Mouse (Mus musculus): Measurements from ENCODE around the gene Fli1.

DNA sequence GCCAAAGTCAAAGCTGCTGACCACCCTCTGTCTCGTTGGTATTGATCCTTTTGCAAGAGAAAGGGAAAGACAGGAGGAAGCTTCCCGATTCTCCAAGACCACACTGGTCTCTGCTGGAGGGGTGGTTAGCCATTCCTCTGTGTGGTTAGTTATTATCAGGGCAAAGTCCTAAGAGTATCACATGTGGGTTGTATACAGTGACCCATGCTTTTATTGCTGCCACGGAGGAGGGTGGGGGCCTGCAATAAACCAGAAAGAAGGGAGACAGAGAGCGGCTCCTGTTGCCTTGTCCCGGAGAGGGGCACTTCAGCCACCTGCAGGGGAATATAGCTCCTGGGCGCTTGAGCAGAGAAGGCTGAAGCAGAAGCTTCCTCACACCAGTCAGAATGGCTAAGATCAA, 41.2 kb upstream of the Fli1 start:
- TF ChIP-seq MYOG (IDR thresholded peaks at IDR 0.05; ENCODE audit: control insufficient read depth in 1 of 3, insufficient read depth in 1 of 3, insufficient read length in 2 of 3, low read depth in 2 of 3) (no peak), TCF12 (IDR thresholded peaks at IDR 0.05; ENCODE audit: insufficient read depth, poor library complexity, severe bottlenecking) (no peak), POLR2A (IDR thresholded peaks at IDR 0.05; ENCODE audit: insufficient read length, low read depth) (no peak), E2F4 (IDR thresholded peaks at IDR 0.05; ENCODE audit: insufficient read depth) (no peak), TCF3 (IDR thresholded peaks at IDR 0.05; ENCODE audit: insufficient read length, low read depth) (no peak), SRF (IDR thresholded peaks at IDR 0.05; ENCODE audit: control insufficient read depth, insufficient read length, low read depth) (no peak), CEBPB (IDR thresholded peaks at IDR 0.05; ENCODE audit: insufficient read depth, poor library complexity, severe bottlenecking) (no peak), MAX (IDR thresholded peaks at IDR 0.05; ENCODE audit: low read depth) (no peak), USF1 (IDR thresholded peaks at IDR 0.05; ENCODE audit: low read depth) (no peak)

Measured in myocyte (in vitro differentiated cells).